Mouse (Mus musculus) kidney, postnatal 0 days (tissue): ENCODE measurements at regions not wholly inside any gene's neighbourhood (a gene's known extent, or its start where the extent isn't known, plus 50 kb on each side); places are given as distances from the start of the nearest gene placed in this dataset.

Source experiments
- ATAC-seq: fragments of 200-750 bp; cut with Nextera tagmentation; replicated peaks from 2 replicates; pipeline ENCODE4 v1.8.0; 2017; ENCODE audit warnings: low read depth, moderate number of reproducible peaks, moderate TSS enrichment, moderate library complexity; ENCODE audit not compliant: low FRiP score
- DNase-seq: peaks from one replicate; pipeline ENCODE4 v3.0.0-alpha.2; 2016; ENCODE audit warnings: low spot score
- H3K27ac ChIP-seq: fragments of 300-500 bp; sonication (generic); 2 replicates; pipeline ENCODE4 v1.5.1; 2014; ENCODE audit warnings: mild to moderate bottlenecking
- H3K27me3 ChIP-seq: fragments of 300-500 bp; sonication (generic); 2 replicates; pipeline ENCODE4 v1.6.1; 2014; ENCODE audit warnings: low read length, mixed read lengths; ENCODE audit not compliant: insufficient read depth
- H3K36me3 ChIP-seq: fragments of 300-500 bp; sonication (generic); 2 replicates; pipeline ENCODE4 v1.6.1; 2014; ENCODE audit warnings: low read length, mixed read lengths; ENCODE audit not compliant: insufficient read depth
- H3K4me1 ChIP-seq: fragments of 300-500 bp; sonication (generic); replicated peaks from 2 replicates; pipeline ENCODE4 v1.6.1; 2014; ENCODE audit warnings: antibody characterized with exemption, low read length, mixed read lengths; ENCODE audit not compliant: insufficient read depth
- H3K4me2 ChIP-seq: fragments of 300-500 bp; sonication (generic); 2 replicates; pipeline ENCODE4 v1.6.1; 2014; ENCODE audit warnings: mild to moderate bottlenecking, low read length, moderate library complexity, mixed read lengths
- H3K4me3 ChIP-seq: fragments of 300-500 bp; sonication (generic); replicated peaks from 2 replicates; pipeline ENCODE4 v1.5.1; 2014; ENCODE audit warnings: low read depth, low read length
- H3K9ac ChIP-seq: fragments of 300-500 bp; sonication (generic); 2 replicates; pipeline ENCODE4 v1.6.1; 2014; ENCODE audit warnings: low read depth, low read length
- H3K9me3 ChIP-seq: fragments of 300-500 bp; sonication (generic); replicated peaks from 2 replicates; pipeline ENCODE4 v1.6.1; 2016; ENCODE audit warnings: low read length, inconsistent platforms, mixed read lengths
- CTCF ChIP-seq: IDR thresholded peaks from 2 replicates; pipeline ENCODE4 v1.5.1; 2016; ENCODE audit warnings: antibody characterized with exemption, low read depth, mild to moderate bottlenecking, moderate library complexity
- WGBS: fragments of 180-500 bp; shearing (Covaris S2); extraction: QIAGEN DNeasy Blood & Tissue Kit; methylation state at CpG from one replicate; pipeline ENCODE4 v1.1.7; 2014; 5-methylcytosine and 5-hydroxymethylcytosine counted together

GRCm38 (mm10) chr4:152832757-152833363, 355.2 kb upstream of the Kcnab2 start:
- Histone ChIP-seq H3K9me3 (0 out of 2 replicates have a peak, but pooled peaks cover 5% of the 10 kb centered on the region), H3K36me3 (no peaks in the 10 kb centered on the region), H3K27me3 (no peaks in the 10 kb centered on the region), H3K4me2 (no peak overlapping the region), H3K4me1 (0 out of 2 replicates have a peak, but pooled peaks cover 3% of the 10 kb centered on the region), H3K4me3 (no peak overlapping the region), H3K27ac (no peak overlapping the region), H3K9ac (no peak overlapping the region)
- DNase-seq (no peak), ATAC-seq (no peak)
- TF ChIP-seq CTCF = no peak
- WGBS = 83% methylated on average over 10 of the region's 10 CpGs

- DNase-seq (no peak), ATAC-seq (no peak)
- no peak for TF ChIP-seq CTCF
- H3K9ac ChIP-seq = no peak overlapping the region
- no peak overlapping the region for H3K27ac ChIP-seq
- H3K9me3 ChIP-seq = 0 out of 2 replicates have a peak, but pooled peaks cover 5% of the 10 kb centered on the region
- H3K4me3 ChIP-seq = no peak overlapping the region
- WGBS = 26% methylated on average over 12 of the region's 12 CpGs
- no peaks in the 10 kb centered on the region for H3K4me1 ChIP-seq
- no peaks in the 10 kb centered on the region for H3K36me3 ChIP-seq
- no peak overlapping the region for H3K4me2 ChIP-seq
- H3K27me3 ChIP-seq = no peaks in the 10 kb centered on the region
Measured at GRCm38 (mm10) chr4:152825185-152825584, 347.5 kb upstream of the Kcnab2 start.

- TF ChIP-seq CTCF = no peak
- 16% methylated on average over 17 of the region's 17 CpGs for WGBS
Measured at GRCm38 (mm10) chr4:152816139-152816757, 338.6 kb upstream of the Kcnab2 start.

GRCm38 (mm10) chr4:152806611-152807010, 328.9 kb upstream of the Kcnab2 start:
- no peak for ATAC-seq

More at GRCm38 (mm10) chr4:152816139-152816757, 338.6 kb upstream of the Kcnab2 start:
- no peaks in the 10 kb centered on the region for H3K4me1 ChIP-seq
- no peak overlapping the region for H3K4me3 ChIP-seq
- peak; percentile 16 for DNase-seq
- H3K27ac ChIP-seq = no peak overlapping the region
- no peak overlapping the region for H3K9ac ChIP-seq
- no peak for ATAC-seq
- no peaks in the 10 kb centered on the region for H3K27me3 ChIP-seq
- H3K4me2 ChIP-seq = no peak overlapping the region
- no peaks in the 10 kb centered on the region for H3K36me3 ChIP-seq
- no peaks in the 10 kb centered on the region for H3K9me3 ChIP-seq

GRCm38 (mm10) chr4:152799392-152799791, 321.7 kb upstream of the Kcnab2 start:
- no peak overlapping the region for H3K27ac ChIP-seq
- peak; percentile 96 for DNase-seq
- ATAC-seq = peak; percentile 89
- no peaks in the 10 kb centered on the region for H3K27me3 ChIP-seq
- TF ChIP-seq CTCF = 0 out of 2 replicates have a peak, but pooled peaks have one; percentile 16
- H3K4me1 ChIP-seq = no peaks in the 10 kb centered on the region
- H3K4me2 ChIP-seq = no peak overlapping the region
- WGBS = 14% methylated on average over 10 of the region's 10 CpGs
- no peaks in the 10 kb centered on the region for H3K9me3 ChIP-seq
- H3K4me3 ChIP-seq = no peak overlapping the region
- no peak overlapping the region for H3K9ac ChIP-seq
- H3K36me3 ChIP-seq = no peaks in the 10 kb centered on the region

More at GRCm38 (mm10) chr4:152806611-152807010, 328.9 kb upstream of the Kcnab2 start:
- DNase-seq = no peak
- H3K9ac ChIP-seq = no peak overlapping the region
- no peak overlapping the region for H3K4me3 ChIP-seq
- H3K4me1 ChIP-seq = no peaks in the 10 kb centered on the region
- no peak overlapping the region for H3K4me2 ChIP-seq
- H3K36me3 ChIP-seq = no peaks in the 10 kb centered on the region
- H3K27ac ChIP-seq = no peak overlapping the region
- H3K27me3 ChIP-seq = no peaks in the 10 kb centered on the region
- 81% methylated on average over 7 of the region's 7 CpGs for WGBS
- TF ChIP-seq CTCF = no peak
- H3K9me3 ChIP-seq = no peaks in the 10 kb centered on the region

- H3K9me3 ChIP-seq = no peaks in the 10 kb centered on the region; the same call in 1 of the 2 replicates
- WGBS = 70% methylated on average over 7 of the region's 7 CpGs
- H3K27me3 ChIP-seq = no peaks in the 10 kb centered on the region
- H3K36me3 ChIP-seq = no peaks in the 10 kb centered on the region
- H3K4me2 ChIP-seq = no peak overlapping the region
- no peak overlapping the region for H3K27ac ChIP-seq
- no peak for TF ChIP-seq CTCF
- no peak for ATAC-seq
- H3K4me3 ChIP-seq = no peak overlapping the region
- H3K4me1 ChIP-seq = no peaks in the 10 kb centered on the region
- H3K9ac ChIP-seq = no peak overlapping the region
- DNase-seq = no peak
Measured at GRCm38 (mm10) chr4:152788431-152788830, 310.8 kb upstream of the Kcnab2 start.
